Mouse (Mus musculus) CD4-positive, CD25-positive, alpha-beta regulatory T cell, adult 4 months (primary cell): Measurements from ENCODE around the gene Mepe. TPM values are rescaled to one million over a fixed set of nuclear protein-coding genes. Genes with fewer than 3 reads are reported as not detected.

Experiments
- ATAC-seq: one replicate; pipeline ENCODE4 v1.8.0; 2017
- polyA plus RNA-seq, 2 experiments: library from polyadenylated mRNA; unstranded; fragments of 100-300 nt; shearing (Covaris generic); gene quantifications; one replicate each; pipeline ENCODE4 v1.2.1; 2017

The Mepe gene
- polyA plus RNA-seq, 2 experiments from 2014 or later, result not detected

DNA sequence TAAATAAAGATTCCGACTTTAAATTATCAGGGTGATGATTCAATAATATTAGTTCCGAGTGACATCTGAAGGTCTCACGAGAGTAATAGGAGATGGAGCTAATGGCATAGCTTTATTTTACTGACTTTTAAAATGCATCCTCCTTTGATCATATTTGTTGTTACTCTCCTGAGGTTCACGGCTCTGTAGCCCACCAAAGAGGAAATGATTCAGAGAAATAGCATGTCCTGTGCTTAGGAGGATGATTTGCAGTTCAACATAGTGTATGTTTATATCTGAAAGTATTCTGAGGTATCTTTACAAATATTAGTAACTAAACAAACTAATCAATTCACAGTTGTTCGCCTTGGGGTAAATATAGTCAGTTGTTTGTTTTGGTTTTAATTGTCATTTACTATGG is 32.4 kb downstream of the Mepe start:
- ATAC-seq, result no peak

DNA sequence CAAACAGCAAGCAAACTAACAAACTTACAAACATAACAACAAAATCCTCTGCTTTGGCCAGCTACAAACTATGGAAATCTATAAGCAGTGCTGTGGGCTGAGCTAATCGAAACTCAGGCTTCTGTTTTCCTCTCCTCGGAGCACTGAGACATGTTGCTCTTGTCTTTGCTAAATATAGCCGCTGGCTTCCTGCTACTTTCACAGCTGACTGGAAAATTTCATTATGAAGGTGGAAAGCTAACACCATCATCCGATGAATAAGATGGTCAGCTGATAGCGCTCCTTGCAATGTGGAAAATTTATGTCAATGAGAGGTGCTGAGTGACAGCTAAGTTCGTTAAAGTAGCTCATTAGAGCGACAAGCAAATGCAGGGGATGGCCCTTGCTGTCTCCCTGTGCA is 33.5 kb downstream of the Mepe start:
- ATAC-seq, result no peak

DNA sequence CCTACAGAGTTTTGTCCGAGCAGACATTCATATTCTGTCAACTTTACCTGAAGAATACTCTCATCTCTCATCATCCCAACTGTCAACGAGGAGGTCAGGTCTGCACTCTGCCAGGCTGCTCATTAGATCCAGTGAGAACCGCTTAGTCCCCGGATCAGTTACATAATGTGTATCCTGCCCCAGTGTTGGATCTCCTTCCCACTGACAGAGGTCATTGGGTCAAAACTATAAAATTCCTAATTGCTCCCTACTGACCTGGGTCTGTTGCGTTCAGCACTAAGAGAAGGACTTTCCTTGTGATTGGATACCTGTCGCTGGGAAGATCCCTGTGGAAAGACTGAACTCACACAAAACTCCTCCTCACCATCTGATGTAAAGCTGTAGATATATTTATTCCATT is 34.1 kb downstream of the Mepe start:
- ATAC-seq, result no peak

DNA sequence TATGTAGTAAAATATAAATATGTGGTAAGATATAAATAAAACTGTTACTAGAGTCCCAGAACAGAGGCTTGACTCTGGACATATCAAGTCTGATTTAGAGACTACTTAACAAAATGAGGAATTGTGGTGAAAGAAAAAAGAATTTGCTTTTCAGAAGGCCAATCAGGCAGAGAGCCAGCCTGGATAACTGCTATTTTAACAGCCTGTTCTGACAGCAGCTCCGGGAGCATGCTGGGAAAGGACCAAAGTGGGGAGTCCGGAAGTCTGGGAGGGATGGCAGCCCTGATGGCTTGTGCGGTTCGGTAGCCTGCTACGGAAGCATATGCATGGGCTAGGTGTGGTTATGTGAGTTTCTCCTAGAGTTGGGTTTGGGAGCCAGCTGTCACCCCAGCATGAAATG is 45.5 kb downstream of the Mepe start:
- no peak for ATAC-seq

DNA sequence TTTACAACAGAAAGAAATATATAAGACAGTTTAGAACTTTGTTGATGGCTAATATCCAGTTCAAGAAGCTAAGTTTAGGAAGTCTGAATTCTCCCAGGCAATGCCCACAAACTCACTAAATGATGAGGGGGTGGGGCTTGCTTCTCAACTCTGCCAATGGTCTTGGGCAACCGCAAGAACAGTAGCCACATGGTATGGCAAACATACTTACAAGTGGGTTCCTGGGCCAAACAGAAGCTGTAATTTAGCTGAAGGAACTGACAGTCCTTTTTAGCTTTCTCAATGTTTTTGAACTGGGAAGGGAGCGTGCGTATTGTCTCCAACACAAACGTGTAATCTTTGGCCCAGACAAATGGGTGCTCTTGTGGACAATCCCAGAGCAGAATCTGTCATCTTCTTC is 46.2 kb downstream of the Mepe start:
- no peak for ATAC-seq

DNA sequence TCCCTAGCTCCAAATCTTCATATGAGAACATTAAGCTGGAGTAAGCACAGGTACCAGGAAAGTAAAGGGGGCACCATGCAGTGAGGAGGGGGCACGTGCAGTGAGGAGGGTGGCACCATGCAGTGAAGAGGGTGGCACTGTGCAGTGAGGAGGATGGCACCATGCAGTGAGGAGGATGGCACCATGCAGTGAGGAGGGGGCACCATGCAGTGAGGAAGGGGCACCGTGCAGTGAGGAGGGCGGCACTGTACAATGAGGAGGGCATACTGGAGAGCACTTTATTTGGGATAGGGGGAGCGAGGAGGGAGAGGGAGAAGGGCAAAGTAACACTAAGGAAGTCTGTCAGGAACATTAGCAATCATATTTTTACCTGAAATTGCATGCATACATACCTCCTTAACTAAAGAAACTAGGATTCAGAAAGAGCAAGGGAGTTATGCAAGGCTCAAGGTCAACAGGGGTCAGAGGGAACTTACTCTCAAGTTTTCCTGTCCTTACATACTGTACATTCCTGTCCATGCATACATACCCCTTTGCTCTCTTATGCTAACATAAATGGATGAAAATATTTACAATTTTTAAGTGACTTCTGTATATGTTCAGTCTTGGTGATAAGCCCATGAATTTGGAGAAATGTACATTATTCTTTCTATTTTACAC is 48.6 kb downstream of the Mepe start:
- ATAC-seq, result no peak

DNA sequence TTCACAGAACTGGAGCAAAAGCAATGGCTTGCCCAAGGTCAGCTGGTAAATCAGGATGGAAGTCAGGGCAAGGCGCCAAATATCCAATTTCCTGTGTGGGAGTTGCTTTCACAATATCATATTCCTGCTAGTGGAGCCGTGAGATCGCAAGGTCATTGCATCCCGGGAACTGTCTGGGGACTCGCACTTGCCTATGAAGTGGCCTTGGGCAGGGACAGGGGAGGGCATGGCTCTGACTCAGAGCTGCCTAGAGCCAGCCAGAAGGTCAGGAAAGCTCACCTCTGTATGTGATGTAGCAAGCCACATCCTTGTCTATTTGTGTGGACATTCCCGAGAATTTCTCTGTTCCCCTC is 49.2 kb downstream of the Mepe start:
- no peak for ATAC-seq

DNA sequence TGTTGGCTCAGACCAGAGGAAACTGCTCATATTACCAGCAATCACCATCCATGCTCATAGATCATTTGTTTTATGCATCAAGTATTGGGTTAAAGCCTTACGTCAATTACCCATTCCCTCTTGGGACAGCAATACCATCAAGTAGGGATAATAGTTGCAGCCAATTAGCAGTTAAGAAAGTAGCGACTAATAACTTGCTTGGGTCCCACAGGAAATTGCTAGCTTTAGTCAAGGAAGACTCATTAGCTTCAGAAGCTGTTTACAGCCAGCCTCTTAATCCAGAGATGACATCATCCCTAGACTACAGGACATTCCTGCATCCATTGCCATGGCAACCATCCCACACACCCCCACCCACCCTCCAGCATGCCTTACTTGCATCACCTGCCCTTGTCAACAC is 50.0 kb downstream of the Mepe start:
- no peak for ATAC-seq

DNA sequence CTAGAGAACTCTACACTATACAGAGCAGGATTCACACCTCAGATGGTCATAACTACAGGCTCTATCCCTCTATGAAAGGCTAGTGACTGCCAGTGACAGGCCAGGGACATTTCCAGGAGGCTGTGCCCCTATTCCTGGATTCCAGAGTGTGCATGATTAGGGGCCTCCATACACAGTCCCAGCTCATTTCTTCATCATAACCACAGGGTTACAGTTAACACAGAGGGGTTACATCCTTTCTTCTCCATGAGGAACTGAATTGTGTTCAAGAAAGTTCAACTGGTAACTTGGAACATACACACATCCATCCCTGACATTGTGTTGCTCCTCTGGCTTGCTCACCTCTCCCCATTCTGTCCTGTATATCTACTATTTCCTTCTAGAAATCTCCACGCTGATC is 51.8 kb downstream of the Mepe start:
- ATAC-seq, result no peak

DNA sequence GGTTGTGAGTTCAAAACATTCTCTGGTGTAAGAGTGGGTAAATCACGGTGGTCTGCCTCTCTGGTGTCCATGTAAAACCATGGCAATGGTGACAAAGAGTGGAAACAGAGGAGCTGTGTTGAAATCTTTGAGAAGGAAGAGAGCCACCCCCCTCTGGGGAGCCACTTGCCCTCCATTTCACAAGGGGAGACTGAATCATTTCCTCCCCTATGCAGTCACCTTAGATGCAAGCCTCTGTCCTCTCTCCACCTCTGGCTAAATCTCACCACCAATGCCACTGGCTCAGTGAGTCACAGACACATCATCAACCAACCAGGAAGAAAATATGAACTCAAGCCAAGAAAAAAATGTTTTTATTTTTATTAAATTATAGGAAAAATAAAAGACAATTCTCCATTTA is 55.4 kb downstream of the Mepe start:
- no peak for ATAC-seq

DNA sequence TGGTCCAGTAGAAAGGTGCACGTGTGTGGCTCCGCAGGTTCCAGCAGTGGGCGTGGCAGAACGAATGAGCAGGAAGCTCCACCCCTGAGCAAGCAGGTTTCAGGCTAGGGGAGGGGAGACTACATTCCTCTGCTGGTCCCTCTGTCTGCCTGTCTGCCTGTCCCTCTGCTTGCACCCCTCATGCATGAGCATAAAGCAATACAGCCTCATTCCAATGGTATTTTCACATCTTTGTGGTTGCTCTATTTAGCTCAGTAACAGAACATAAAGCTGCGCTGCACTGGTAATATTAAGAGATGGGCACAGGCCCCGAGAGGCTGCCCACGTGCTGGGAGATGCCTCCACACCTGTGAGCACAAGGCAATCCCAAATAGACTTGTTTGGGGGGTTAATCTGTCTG is 56.5 kb downstream of the Mepe start:
- ATAC-seq, result no peak

DNA sequence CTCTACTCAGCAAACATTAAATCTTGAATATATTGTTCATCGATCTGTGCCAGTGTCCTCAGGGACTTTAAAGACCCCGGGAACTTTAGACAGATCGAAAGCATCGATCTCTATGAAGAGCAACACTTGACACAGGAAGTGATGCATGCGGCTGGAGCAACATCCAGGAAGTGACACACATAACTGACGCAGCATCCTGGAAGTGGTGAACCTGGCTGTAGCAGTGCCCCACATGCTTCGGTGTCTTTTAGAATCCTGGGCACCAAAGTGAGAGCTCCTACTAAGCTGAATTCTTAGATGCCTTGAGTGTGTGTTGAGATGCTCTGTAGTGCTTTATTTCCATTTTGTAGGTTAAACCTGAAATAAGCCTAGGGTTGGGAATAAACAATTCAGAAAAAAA is 59.4 kb downstream of the Mepe start:
- no peak for ATAC-seq

DNA sequence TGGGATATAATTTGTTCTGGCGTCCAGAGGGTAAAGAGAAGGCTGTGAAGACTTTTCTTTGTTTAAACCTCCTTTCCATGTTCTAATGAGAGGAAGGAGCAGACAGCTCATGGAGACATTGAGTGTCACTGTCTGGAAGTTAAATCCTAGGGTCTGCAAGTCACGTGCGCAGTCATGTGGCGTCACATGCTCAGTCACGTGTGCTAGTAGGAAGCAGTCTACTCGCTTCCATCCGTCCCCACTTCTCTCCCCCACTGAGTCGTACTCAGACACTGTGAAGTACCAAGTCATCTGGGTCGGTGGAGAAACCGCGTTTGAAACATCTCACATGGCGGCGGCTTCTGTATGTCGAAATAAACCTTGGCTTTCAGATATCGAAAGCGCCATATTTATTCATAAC is 60.4 kb downstream of the Mepe start:
- ATAC-seq, result no peak

DNA sequence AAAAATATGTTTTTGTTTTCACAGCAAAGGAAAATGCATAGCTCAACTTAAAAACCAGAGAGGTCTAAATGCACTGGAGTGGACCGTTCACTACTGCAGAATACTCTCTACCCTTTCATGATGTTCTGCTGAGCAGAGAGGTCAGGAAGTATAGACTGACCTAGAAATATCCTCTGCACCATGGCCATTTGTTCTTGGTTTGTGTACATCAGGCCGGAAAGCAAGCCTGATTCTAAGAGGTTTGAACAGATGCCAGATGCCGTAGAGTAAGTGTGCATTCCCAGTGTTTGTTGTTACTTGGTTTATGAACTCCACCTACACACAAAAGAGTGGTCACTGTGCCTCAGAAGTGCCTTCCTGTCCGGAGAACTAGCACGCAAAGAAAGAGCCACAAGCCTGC is 61.8 kb downstream of the Mepe start:
- ATAC-seq, result no peak

Other genes with a start within 250 kb of the Mepe start
- gene Gm17660, start 247.7 kb upstream of the Mepe start, polyA plus RNA-seq, result not detected
- not detected for gene Sparcl1, start 211.6 kb upstream of the Mepe start, polyA plus RNA-seq
- not detected for gene Dspp, start 154.6 kb upstream of the Mepe start, polyA plus RNA-seq
- gene Dmp1, start 122.7 kb upstream of the Mepe start, polyA plus RNA-seq, result not detected
- gene Ibsp, start 26.2 kb upstream of the Mepe start, polyA plus RNA-seq, result not detected
- 1 to 10 TPM in 1 of 2 experiments, not detected in 1; 2.7 TPM for gene Spp1, start 109.8 kb downstream of the Mepe start, polyA plus RNA-seq
- under 1 TPM; 0.05 to 0.15 TPM for gene Pkd2, start 134.1 kb downstream of the Mepe start, polyA plus RNA-seq
- gene BC005561, start 183.0 kb downstream of the Mepe start, polyA plus RNA-seq, result 1 to 10 TPM; 2.3 to 3.4 TPM